Mouse (Mus musculus): ENCODE results near the gene Lrmda.

Lrmda gene

GRCm38 (mm10) chr14:22530706-22531105 is 511.2 kb downstream of the Lrmda start:
- TF ChIP-seq POU5F1 (IDR thresholded peaks at IDR 0.05; ENCODE audit: borderline replicate concordance, low read length): no peak
- no peak for TF ChIP-seq NANOG (IDR thresholded peaks at IDR 0.05; ENCODE audit: borderline replicate concordance, low read length)
- no peak for TF ChIP-seq CTCF (conservative IDR thresholded peaks at IDR 0.05; ENCODE audit: low read length)
- Histone ChIP-seq H3K9me3 (ENCODE audit: low read length) (no peaks in the 10 kb centered on the region), H3K4me1 (replicated peaks; ENCODE audit: low read depth, low read length) (no peaks in the 10 kb centered on the region), H3K36me3 (ENCODE audit: insufficient read depth, low read length) (no peaks in the 10 kb centered on the region), H3K27me3 (ENCODE audit: insufficient read depth, low read length) (no peaks in the 10 kb centered on the region), H3K4me3 (replicated peaks; ENCODE audit: low read length) (no peak overlapping the region)

DNA sequence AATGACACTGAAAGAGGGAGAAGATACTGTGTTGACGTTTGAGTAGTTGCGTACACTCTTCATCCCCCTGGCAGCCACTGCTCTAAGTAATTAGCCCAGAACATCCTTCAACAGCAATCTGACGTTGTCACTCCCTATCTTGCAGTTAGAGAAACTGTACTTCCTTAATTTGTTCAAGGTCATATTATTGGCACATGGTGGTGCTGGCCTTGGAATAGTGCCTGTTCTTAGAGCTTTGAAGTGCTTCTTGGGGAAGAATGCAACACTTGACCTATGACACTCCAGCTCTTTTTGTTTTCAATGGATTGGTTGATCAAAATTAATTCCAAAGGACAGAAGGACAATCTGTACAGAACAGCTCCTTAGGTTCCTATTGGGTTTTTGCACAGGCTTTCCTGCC is 514.0 kb downstream of the Lrmda start:
- Histone ChIP-seq H3K27me3 (ENCODE audit: insufficient read depth, low read length) (no peaks in the 10 kb centered on the region), H3K4me3 (replicated peaks; ENCODE audit: low read length) (no peak overlapping the region), H3K9me3 (ENCODE audit: low read length) (no peaks in the 10 kb centered on the region), H3K36me3 (ENCODE audit: insufficient read depth, low read length) (no peaks in the 10 kb centered on the region), H3K4me1 (replicated peaks; ENCODE audit: low read depth, low read length) (no peaks in the 10 kb centered on the region)
- TF ChIP-seq NANOG (IDR thresholded peaks at IDR 0.05; ENCODE audit: borderline replicate concordance, low read length): no peak

DNA sequence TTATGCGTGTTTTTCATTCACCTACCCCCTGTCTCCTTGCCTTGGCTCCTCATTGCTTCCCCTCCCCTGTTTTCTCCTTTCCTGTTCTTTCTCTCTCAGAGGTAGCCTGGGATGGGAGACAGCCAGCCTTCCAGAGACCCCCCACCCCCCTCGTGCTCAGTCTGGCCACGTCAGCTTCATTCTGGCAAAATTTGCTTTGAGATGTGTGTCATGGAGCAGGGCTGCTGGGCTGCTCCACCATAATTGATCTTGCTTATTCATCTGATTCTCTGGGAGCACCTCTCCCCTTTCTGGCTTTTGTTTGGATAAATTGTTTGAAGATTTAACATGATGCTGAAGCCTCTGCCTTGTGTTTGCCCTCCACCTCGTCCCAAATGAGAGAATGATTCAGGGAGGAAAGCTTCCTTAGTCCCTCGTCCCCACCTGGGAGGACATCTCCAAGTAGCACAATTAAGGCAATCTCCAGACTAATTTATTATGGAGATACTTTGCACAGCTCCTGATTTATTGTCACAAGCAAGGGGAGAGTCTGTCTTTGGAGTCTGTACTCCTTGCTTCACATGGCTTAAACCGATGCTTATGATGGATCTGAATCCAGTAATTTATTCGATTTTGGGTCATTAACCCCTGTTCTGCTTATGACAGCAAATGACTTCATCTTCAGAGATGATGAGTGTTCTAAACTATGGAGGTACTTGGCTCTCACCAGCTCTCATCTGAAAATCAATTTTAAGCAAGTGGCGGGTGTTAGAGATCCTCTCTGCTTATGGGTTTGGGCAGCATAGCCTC is 526.6 kb downstream of the Lrmda start:
- H3K4me3 ChIP-seq (replicated peaks; ENCODE audit: low read length): no peak overlapping the region
- no peaks in the 10 kb centered on the region for H3K36me3 ChIP-seq (ENCODE audit: insufficient read depth, low read length)
- no peak for TF ChIP-seq NANOG (IDR thresholded peaks at IDR 0.05; ENCODE audit: borderline replicate concordance, low read length)
- TF ChIP-seq POU5F1 (IDR thresholded peaks at IDR 0.05; ENCODE audit: borderline replicate concordance, low read length): no peak
- no peak for TF ChIP-seq CTCF (conservative IDR thresholded peaks at IDR 0.05; ENCODE audit: low read length)
- no peaks in the 10 kb centered on the region for H3K9me3 ChIP-seq (ENCODE audit: low read length)
- no peaks in the 10 kb centered on the region for H3K27me3 ChIP-seq (ENCODE audit: insufficient read depth, low read length)
- H3K4me1 ChIP-seq (replicated peaks; ENCODE audit: low read depth, low read length): no peaks in the 10 kb centered on the region

DNA sequence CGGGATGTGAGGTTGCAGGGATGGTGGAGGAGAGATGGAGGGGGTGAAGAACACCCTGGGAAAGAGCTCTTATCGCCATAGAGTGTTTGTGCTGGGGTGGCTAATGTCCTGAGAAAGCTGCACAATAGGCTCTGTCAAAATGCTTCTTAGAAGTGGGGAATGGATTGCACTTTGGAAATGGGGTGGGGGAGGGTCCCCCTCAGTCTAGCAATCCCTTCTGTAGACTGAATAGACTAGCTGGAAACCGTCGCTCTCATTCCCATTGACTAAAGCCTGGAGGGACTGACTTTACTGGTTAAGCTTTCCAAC is 527.1 kb downstream of the Lrmda start:
- H3K36me3 ChIP-seq (ENCODE audit: insufficient read depth, low read length): no peaks in the 10 kb centered on the region
- H3K4me3 ChIP-seq (replicated peaks; ENCODE audit: low read length): no peak overlapping the region
- H3K27me3 ChIP-seq (ENCODE audit: insufficient read depth, low read length): no peaks in the 10 kb centered on the region
- TF ChIP-seq NANOG (IDR thresholded peaks at IDR 0.05; ENCODE audit: borderline replicate concordance, low read length) (no peak), POU5F1 (IDR thresholded peaks at IDR 0.05; ENCODE audit: borderline replicate concordance, low read length) (no peak), CTCF (conservative IDR thresholded peaks at IDR 0.05; ENCODE audit: low read length) (no peak)
- no peaks in the 10 kb centered on the region for H3K4me1 ChIP-seq (replicated peaks; ENCODE audit: low read depth, low read length)
- H3K9me3 ChIP-seq (ENCODE audit: low read length): no peaks in the 10 kb centered on the region

DNA sequence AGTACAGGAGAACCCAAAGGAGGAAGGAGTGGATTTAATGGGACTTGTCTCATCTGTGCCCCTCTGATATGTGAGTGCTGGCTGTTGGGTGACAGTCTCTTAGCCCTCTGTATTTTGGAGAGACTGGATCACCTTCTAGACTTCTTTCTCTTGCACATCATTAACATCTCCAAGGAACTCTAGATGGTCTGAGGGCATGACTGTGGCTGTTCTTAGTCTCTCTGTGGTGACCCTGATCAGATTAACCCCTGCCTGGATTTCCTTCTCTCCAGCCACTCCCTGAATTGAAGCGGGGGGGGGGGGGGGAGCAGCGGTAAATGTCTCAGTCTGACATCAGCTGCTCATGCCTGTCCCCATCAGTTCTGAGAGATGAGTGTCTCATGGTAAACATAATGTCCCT is 528.8 kb downstream of the Lrmda start:
- Histone ChIP-seq H3K9me3 (ENCODE audit: low read length) (no peaks in the 10 kb centered on the region), H3K4me1 (replicated peaks; ENCODE audit: low read depth, low read length) (no peaks in the 10 kb centered on the region), H3K36me3 (ENCODE audit: insufficient read depth, low read length) (no peaks in the 10 kb centered on the region), H3K4me3 (replicated peaks; ENCODE audit: low read length) (no peak overlapping the region), H3K27me3 (ENCODE audit: insufficient read depth, low read length) (no peaks in the 10 kb centered on the region)
- no peak for TF ChIP-seq POU5F1 (IDR thresholded peaks at IDR 0.05; ENCODE audit: borderline replicate concordance, low read length)
- TF ChIP-seq CTCF (conservative IDR thresholded peaks at IDR 0.05; ENCODE audit: low read length): no peak
- no peak for TF ChIP-seq NANOG (IDR thresholded peaks at IDR 0.05; ENCODE audit: borderline replicate concordance, low read length)

GRCm38 (mm10) chr14:22549166-22549565 is 529.7 kb downstream of the Lrmda start:
- no peaks in the 10 kb centered on the region for H3K4me1 ChIP-seq (replicated peaks; ENCODE audit: low read depth, low read length)
- H3K4me3 ChIP-seq (replicated peaks; ENCODE audit: low read length): no peak overlapping the region
- H3K36me3 ChIP-seq (ENCODE audit: insufficient read depth, low read length): no peaks in the 10 kb centered on the region
- TF ChIP-seq CTCF (conservative IDR thresholded peaks at IDR 0.05; ENCODE audit: low read length) (no peak), NANOG (IDR thresholded peaks at IDR 0.05; ENCODE audit: borderline replicate concordance, low read length) (no peak), POU5F1 (IDR thresholded peaks at IDR 0.05; ENCODE audit: borderline replicate concordance, low read length) (no peak)
- no peaks in the 10 kb centered on the region for H3K27me3 ChIP-seq (ENCODE audit: insufficient read depth, low read length)
- no peaks in the 10 kb centered on the region for H3K9me3 ChIP-seq (ENCODE audit: low read length)

DNA sequence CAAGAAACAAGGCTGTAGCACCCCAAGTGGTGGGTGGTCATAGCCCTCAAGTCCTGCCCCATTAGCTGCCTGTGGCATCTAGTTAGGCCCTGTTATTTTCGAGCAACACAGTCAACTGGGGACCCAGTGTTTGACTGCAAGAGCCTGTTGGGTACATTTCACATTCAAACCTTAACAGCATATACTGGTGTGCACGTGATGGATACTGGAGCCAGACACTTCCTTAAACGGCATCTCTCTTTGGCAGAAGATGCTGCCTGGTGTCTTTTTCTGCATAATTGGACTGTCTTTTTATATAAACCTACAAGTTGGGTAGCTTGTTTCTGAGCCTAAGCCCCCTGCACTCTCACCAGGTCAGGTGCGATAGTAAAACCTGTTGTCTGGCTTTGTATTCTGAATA is 532.8 kb downstream of the Lrmda start:
- no peaks in the 10 kb centered on the region for H3K4me1 ChIP-seq (replicated peaks; ENCODE audit: low read depth, low read length)
- TF ChIP-seq POU5F1 (IDR thresholded peaks at IDR 0.05; ENCODE audit: borderline replicate concordance, low read length) (no peak), NANOG (IDR thresholded peaks at IDR 0.05; ENCODE audit: borderline replicate concordance, low read length) (no peak), CTCF (conservative IDR thresholded peaks at IDR 0.05; ENCODE audit: low read length) (no peak)
- H3K4me3 ChIP-seq (replicated peaks; ENCODE audit: low read length): no peak overlapping the region
- H3K9me3 ChIP-seq (ENCODE audit: low read length): no peaks in the 10 kb centered on the region
- H3K36me3 ChIP-seq (ENCODE audit: insufficient read depth, low read length): no peaks in the 10 kb centered on the region
- H3K27me3 ChIP-seq (ENCODE audit: insufficient read depth, low read length): no peaks in the 10 kb centered on the region

DNA sequence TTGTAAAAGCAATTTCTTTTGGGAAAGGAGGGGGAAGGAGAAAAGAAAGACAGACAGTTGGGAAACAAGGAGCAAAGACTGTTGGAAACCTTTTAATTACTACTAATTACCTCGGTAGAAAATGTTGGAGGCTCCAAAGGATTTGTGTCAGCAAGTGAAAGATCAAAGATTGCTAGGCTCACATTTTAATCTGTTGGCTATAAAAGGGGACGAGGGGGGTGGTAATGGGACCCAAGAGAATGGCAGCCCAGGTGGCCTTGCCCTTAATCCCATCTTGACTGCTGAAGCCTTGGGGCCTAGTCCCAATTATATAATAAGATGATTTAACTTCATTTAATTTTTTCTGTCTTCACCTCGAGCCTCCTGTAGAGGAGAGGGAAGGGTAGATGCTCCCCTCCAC is 533.3 kb downstream of the Lrmda start:
- TF ChIP-seq CTCF (conservative IDR thresholded peaks at IDR 0.05; ENCODE audit: low read length) (no peak), POU5F1 (IDR thresholded peaks at IDR 0.05; ENCODE audit: borderline replicate concordance, low read length) (no peak), NANOG (IDR thresholded peaks at IDR 0.05; ENCODE audit: borderline replicate concordance, low read length) (no peak)
- Histone ChIP-seq H3K9me3 (ENCODE audit: low read length) (no peaks in the 10 kb centered on the region), H3K4me3 (replicated peaks; ENCODE audit: low read length) (no peak overlapping the region), H3K27me3 (ENCODE audit: insufficient read depth, low read length) (no peaks in the 10 kb centered on the region), H3K4me1 (replicated peaks; ENCODE audit: low read depth, low read length) (no peaks in the 10 kb centered on the region), H3K36me3 (ENCODE audit: insufficient read depth, low read length) (no peaks in the 10 kb centered on the region)

DNA sequence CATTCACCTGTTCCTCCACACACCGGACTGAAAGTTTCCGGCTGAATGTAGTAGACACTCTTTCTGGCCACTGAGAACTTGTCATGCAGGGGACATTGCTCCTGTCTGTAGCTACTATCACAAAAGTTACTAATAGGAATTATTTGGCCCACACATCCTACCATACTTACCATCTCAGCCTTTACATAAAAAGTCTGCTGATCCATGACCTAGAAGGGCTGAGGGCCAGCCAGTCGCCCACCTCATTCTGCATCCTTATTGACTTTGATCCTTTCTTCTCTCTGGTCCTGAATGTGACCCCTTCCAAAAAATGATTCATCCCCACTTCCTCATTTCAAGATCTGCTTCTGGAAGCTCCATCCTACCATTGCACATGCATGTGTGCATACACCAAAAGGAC is 534.2 kb downstream of the Lrmda start:
- no peak overlapping the region for H3K4me3 ChIP-seq (replicated peaks; ENCODE audit: low read length)
- no peaks in the 10 kb centered on the region for H3K36me3 ChIP-seq (ENCODE audit: insufficient read depth, low read length)
- H3K9me3 ChIP-seq (ENCODE audit: low read length): no peaks in the 10 kb centered on the region
- H3K27me3 ChIP-seq (ENCODE audit: insufficient read depth, low read length): no peaks in the 10 kb centered on the region
- no peaks in the 10 kb centered on the region for H3K4me1 ChIP-seq (replicated peaks; ENCODE audit: low read depth, low read length)
- no peak for TF ChIP-seq CTCF (conservative IDR thresholded peaks at IDR 0.05; ENCODE audit: low read length)
